Mouse (Mus musculus) MEL (cell line): ENCODE results near the gene Pip4p1.

Source experiments
- CHD1 ChIP-seq: IDR thresholded peaks from 2 replicates; pipeline ENCODE4 v1.6.1; 2012; ENCODE audit warnings: low read depth, mild to moderate bottlenecking, inconsistent platforms, low read length, improper control_type of control experiment
- CTCF ChIP-seq, 3 experiments: IDR thresholded peaks in 2 of 3; conservative IDR thresholded peaks in 1 of 3; 2 replicates each; pipeline ENCODE4 v1.5.1; 2011 to 2012; ENCODE audit warnings: low read length in 3 of 3, low read depth in 2 of 3, mild to moderate bottlenecking in 2 of 3, improper control_type of control experiment in 1 of 3, inconsistent platforms in 1 of 3, mixed read lengths in 1 of 3, moderate library complexity in 1 of 3; ENCODE audit not compliant: control insufficient read depth in 1 of 3, insufficient read depth in 1 of 3, poor library complexity in 1 of 3, severe bottlenecking in 1 of 3
- ELF1 ChIP-seq: IDR thresholded peaks from 2 replicates; pipeline ENCODE4 v1.6.1; 2014; ENCODE audit warnings: low read depth, mild to moderate bottlenecking, inconsistent platforms, low read length, improper control_type of control experiment, moderate library complexity
- KAT2A ChIP-seq: conservative IDR thresholded peaks from 2 replicates; pipeline ENCODE4 v1.6.1; 2012; ENCODE audit warnings: low read depth, low read length, improper control_type of control experiment, inconsistent platforms
- MAFK ChIP-seq: IDR thresholded peaks from 2 replicates; pipeline ENCODE4 v1.6.1; 2011; ENCODE audit warnings: low read depth, mild to moderate bottlenecking, low read length, improper control_type of control experiment, borderline replicate concordance
- POLR2A ChIP-seq, 2 experiments: IDR thresholded peaks; 2 replicates each; pipeline ENCODE4 v1.6.1; 2011 to 2012; ENCODE audit warnings: low read length in 2 of 2, mild to moderate bottlenecking in 2 of 2, control low read depth in 1 of 2, improper control_type of control experiment in 1 of 2, low read depth in 1 of 2, moderate library complexity in 1 of 2; ENCODE audit not compliant: control insufficient read depth in 1 of 2, insufficient read depth in 1 of 2, poor library complexity in 1 of 2
- RCOR1 ChIP-seq: IDR thresholded peaks from 2 replicates; pipeline ENCODE4 v1.6.1; 2012; ENCODE audit warnings: low read depth, mild to moderate bottlenecking, inconsistent platforms, low read length, improper control_type of control experiment
- TAL1 ChIP-seq: IDR thresholded peaks from 2 replicates; pipeline ENCODE4 v1.6.1; 2012; ENCODE audit warnings: mild to moderate bottlenecking, inconsistent platforms, low read length, moderate library complexity, mixed read lengths
- USF1 ChIP-seq: IDR thresholded peaks from 2 replicates; pipeline ENCODE4 v1.6.1; 2014; ENCODE audit warnings: low read depth, mild to moderate bottlenecking, inconsistent platforms, low read length, improper control_type of control experiment, moderate library complexity
- ZC3H11A ChIP-seq: IDR thresholded peaks from 2 replicates; pipeline ENCODE4 v1.6.1; 2012; ENCODE audit warnings: low read depth, mild to moderate bottlenecking, inconsistent platforms, low read length, improper control_type of control experiment

GRCm38 (mm10) chr14:50969041-50969440 is 38.4 kb upstream of the Pip4p1 start:
- TF ChIP-seq USF1 (no peak), CHD1 (no peak), ELF1 (no peak), RCOR1 (no peak), MAFK (no peak), CTCF (IDR thresholded peaks at IDR 0.05 in 2 of 3, conservative IDR thresholded peaks at IDR 0.05 in 1 of 3; ENCODE audit: control insufficient read depth in 1 of 3, insufficient read depth in 1 of 3, low read depth in 2 of 3, low read length in 3 of 3, poor library complexity in 1 of 3, severe bottlenecking in 1 of 3) (no peak), TAL1 (no peak), POLR2A (IDR thresholded peaks at IDR 0.05; ENCODE audit: control insufficient read depth in 1 of 2, insufficient read depth in 1 of 2, low read depth in 1 of 2, low read length in 2 of 2, poor library complexity in 1 of 2) (no peak), KAT2A (no peak), ZC3H11A (no peak)
